In the genomic region with DNA sequence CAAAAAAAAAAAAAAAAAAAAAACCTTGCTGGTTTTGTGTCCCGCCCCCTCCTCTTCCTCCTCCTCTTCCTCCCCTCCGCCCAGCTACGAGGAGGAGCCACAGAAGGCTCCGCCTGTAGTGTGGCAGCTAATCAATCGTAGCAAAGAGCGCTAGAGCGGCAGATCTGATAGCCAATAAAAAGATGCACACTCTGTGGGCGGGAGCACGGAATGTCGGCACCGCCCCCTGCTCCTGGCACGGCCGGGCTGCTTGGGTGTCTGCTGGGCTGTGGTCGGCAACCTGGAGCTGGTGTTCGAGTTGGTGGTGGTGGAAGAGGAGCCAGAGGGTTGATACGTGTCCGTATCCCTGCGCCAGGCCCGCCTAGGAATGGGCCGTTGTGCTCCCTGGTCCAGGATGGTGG, we compare ENCODE assay signal across 7 mouse cellular contexts. TPM values are rescaled to one million over a fixed set of nuclear protein-coding genes. Genes with fewer than 3 reads are reported as not detected.
A peak's percentile ranks its signal among the peaks of the same experiment; 100 is the strongest.
DNase-seq lines count a peak whose midpoint lies in the region; ATAC-seq lines count a peak whose summit lies in the region.

No protein-coding gene starts in this region.

- peak overlapping the region; percentile 93 for H3K9ac ChIP-seq in intestine, embryonic 15.5 days
- H3K9ac ChIP-seq in midbrain, embryonic 11.5 days (ENCODE audit: low read length): peak overlapping the region; percentile 100

- H3K36me3 ChIP-seq in intestine, embryonic 15.5 days: no peaks in the 10 kb centered on the region
- H3K36me3 ChIP-seq in midbrain, embryonic 11.5 days (ENCODE audit: control insufficient read depth, insufficient read depth, low read length): no peaks in the 10 kb centered on the region

- DNase-seq in adrenal gland, adult 2 months: peak; percentile 98
- DNase-seq in embryo, embryonic 11.5 days (ENCODE audit: low read depth, low spot score): peak; percentile 97
- DNase-seq in gastrocnemius, postnatal 36 days: peak; percentile 95 to 98
- DNase-seq in left cerebral cortex, postnatal 36 days (ENCODE audit: low spot score in 2 of 2): peak; percentile 98
- peak; percentile 100 for DNase-seq in midbrain, embryonic 11.5 days (ENCODE audit: low spot score, missing footprints)
- DNase-seq in skeletal muscle tissue, adult 2 months (ENCODE audit: low read depth, low spot score): peak; percentile 99

- intact Hi-C loops in gastrocnemius, postnatal 36 days (cut with DNase I): no loop called here
- intact Hi-C loops in left cerebral cortex, postnatal 36 days (cut with DNase I): loop anchor here (5.0 kb wide), 1 partner anchor 46 kb away; no protein-coding TSS in a partner anchor

- H3K9me3 ChIP-seq in intestine, embryonic 15.5 days: no peaks in the 10 kb centered on the region
- no peaks in the 10 kb centered on the region for H3K9me3 ChIP-seq in midbrain, embryonic 11.5 days (ENCODE audit: control insufficient read depth, low read length)

- peak overlapping the region; percentile 95 for H3K27ac ChIP-seq in intestine, embryonic 15.5 days
- H3K27ac ChIP-seq in midbrain, embryonic 11.5 days (ENCODE audit: low read depth, low read length): peak overlapping the region; percentile 94

- peak overlapping the region; percentile 81 for H3K4me3 ChIP-seq in intestine, embryonic 15.5 days (replicated peaks)
- peak overlapping the region; percentile 93 for H3K4me3 ChIP-seq in midbrain, embryonic 11.5 days (ENCODE audit: low read depth, low read length)

- ATAC-seq in intestine, embryonic 15.5 days: peak; percentile 89
- peak; percentile 85 for ATAC-seq in midbrain, embryonic 11.5 days (ENCODE audit: low FRiP score)

- H3K4me2 ChIP-seq in intestine, embryonic 15.5 days (replicated peaks): peak overlapping the region; percentile 87
- peak overlapping the region; percentile 95 for H3K4me2 ChIP-seq in midbrain, embryonic 11.5 days

- H3K4me1 ChIP-seq in intestine, embryonic 15.5 days (replicated peaks): peaks cover 23% of the 10 kb centered on the region
- H3K4me1 ChIP-seq in midbrain, embryonic 11.5 days (ENCODE audit: control insufficient read depth, insufficient read depth, low read length): peaks cover 40% of the 10 kb centered on the region

- H3K27me3 ChIP-seq in intestine, embryonic 15.5 days (replicated peaks): no peaks in the 10 kb centered on the region
- H3K27me3 ChIP-seq in midbrain, embryonic 11.5 days (ENCODE audit: control insufficient read depth, insufficient read depth, low read length): no peaks in the 10 kb centered on the region

- WGBS in intestine, embryonic 15.5 days: under 1% methylated on average over 20 of the region's 20 CpGs
- WGBS in midbrain, embryonic 11.5 days: 0% methylated on average over 20 of the region's 20 CpGs

RNA-seq across cellular contexts. Expression of a gene that starts 0.4 kb away (rescaled TPM):
- 10 to 100 TPM in 1 of 2 experiments, 1 to 10 TPM in 1; 9.4 to 10.4 TPM for total RNA-seq in adrenal gland, adult 2 months (2021)
- polyA plus RNA-seq in adrenal gland, adult 2 months (2012; rRNA removed): 19.8 and 26.2 TPM in 2 replicates
- 1 to 10 TPM; 4.5 to 6.6 TPM for total RNA-seq in gastrocnemius, postnatal 36 days (2021)
- polyA plus RNA-seq in intestine, embryonic 15.5 days (2015; fragmentation: Nextera tagmentation; extraction: Ambion mirVana): 4.9 and 5.4 TPM in 2 replicates
- 10 to 100 TPM; 11.4 to 17.3 TPM for total RNA-seq in left cerebral cortex, postnatal 36 days (2021)
- 5.0 and 6.1 TPM in 2 replicates for polyA plus RNA-seq in midbrain, embryonic 11.5 days (2014; fragmentation: Nextera tagmentation; extraction: Ambion mirVana)

RNA-seq across cellular contexts. Expression of a gene that starts 13.4 kb away (rescaled TPM):
- under 1 TPM; 0.06 to 0.07 TPM for total RNA-seq in adrenal gland, adult 2 months (2021)
- polyA plus RNA-seq in adrenal gland, adult 2 months (2012; rRNA removed): 0.04 and 0.09 TPM in 2 replicates
- not detected for total RNA-seq in gastrocnemius, postnatal 36 days (2021)
- polyA plus RNA-seq in intestine, embryonic 15.5 days (2015; fragmentation: Nextera tagmentation; extraction: Ambion mirVana): 0.03 and 0.06 TPM in 2 replicates
- under 1 TPM; 0.64 to 0.88 TPM for total RNA-seq in left cerebral cortex, postnatal 36 days (2021)
- polyA plus RNA-seq in midbrain, embryonic 11.5 days (2014; fragmentation: Nextera tagmentation; extraction: Ambion mirVana): not detected in 2 replicates

RNA-seq across cellular contexts. Expression of a gene that starts 50.1 kb away (rescaled TPM):
- 100 to 1,000 TPM; 149 to 167 TPM for total RNA-seq in adrenal gland, adult 2 months (2021)
- polyA plus RNA-seq in adrenal gland, adult 2 months (2012; rRNA removed): 316 and 381 TPM in 2 replicates
- total RNA-seq in gastrocnemius, postnatal 36 days (2021): 100 to 1,000 TPM in 1 of 2 experiments, 10 to 100 TPM in 1; 92.4 to 109 TPM
- polyA plus RNA-seq in intestine, embryonic 15.5 days (2015; fragmentation: Nextera tagmentation; extraction: Ambion mirVana): 186 and 194 TPM in 2 replicates
- total RNA-seq in left cerebral cortex, postnatal 36 days (2021): 100 to 1,000 TPM; 269 to 307 TPM
- 162 and 165 TPM in 2 replicates for polyA plus RNA-seq in midbrain, embryonic 11.5 days (2014; fragmentation: Nextera tagmentation; extraction: Ambion mirVana)

Comparison
In these comparisons a context has a peak if more than half of its experiments do, and no peak if none do; other contexts are left out.
1. Peak in every context shown above with its lines: DNase-seq, ATAC-seq, H3K4me3 ChIP-seq and H3K27ac ChIP-seq.